Mouse (Mus musculus): ENCODE measurements around the gene Rapgef1.

DNA sequence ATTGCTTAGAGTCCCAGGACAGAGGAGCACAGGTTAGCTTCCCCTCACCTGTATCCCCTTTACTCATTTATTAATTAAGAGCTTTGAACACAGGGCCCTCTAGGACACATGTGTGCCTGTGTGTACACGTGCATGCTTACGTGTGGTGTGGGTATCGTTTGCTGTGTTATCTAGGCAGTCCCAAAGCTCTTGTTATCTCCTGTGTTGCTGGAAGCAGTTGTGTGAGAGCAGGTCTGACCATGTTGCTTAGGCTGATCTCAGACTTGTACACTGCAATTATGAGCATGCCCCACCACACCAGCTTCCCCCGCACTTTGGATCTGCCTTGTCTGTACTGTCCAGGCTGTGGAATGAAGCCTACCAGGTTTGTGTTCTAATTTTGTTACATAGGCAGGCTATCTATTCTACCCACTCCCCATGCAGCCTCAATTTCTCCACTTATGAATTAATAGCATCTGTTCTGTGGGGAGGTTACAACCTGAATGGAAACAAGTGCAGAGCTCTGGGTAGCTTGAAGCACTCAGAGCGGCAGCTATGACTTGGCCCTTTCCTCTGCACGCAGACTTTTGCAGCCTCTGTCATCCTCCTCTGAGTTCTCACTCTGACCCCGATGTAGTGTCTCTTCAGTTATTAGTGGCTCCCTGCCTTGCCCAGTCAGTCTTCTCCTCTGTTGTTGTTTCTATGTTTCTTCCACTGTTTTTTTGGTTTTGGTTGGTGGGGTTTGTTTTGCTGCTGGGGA is 63.9 kb downstream of the Rapgef1 start:
- TF ChIP-seq CTCF (IDR thresholded peaks at IDR 0.05) = no peak
- TF ChIP-seq EP300 (IDR thresholded peaks at IDR 0.05) = no peak

Measured in lung, postnatal 0 days (tissue).